Mouse (Mus musculus) left cerebral cortex, postnatal 25 days (tissue): ENCODE data around the gene Ebf4. TPM values are rescaled to one million over a fixed set of nuclear protein-coding genes. Genes with fewer than 3 reads are reported as not detected.

Experiments
- DNase-seq, 2 experiments: peaks; one replicate each; pipeline ENCODE4 v3.0.0; 2022; ENCODE audit warnings: low spot score in 2 of 2, mixed read lengths in 1 of 2
- intact Hi-C: fragments of 180-260 bp; cut with DNase I; formaldehyde crosslinking; loops from one replicate; pipeline ENCODE4 v1.15.1; 2025
- total RNA-seq, 2 experiments: library from RNA; stranded (reverse); gene quantifications; 2 replicates each; pipeline ENCODE4 v1.2.3; 2021

Gene Ebf4
- total RNA-seq, 2 experiments from 2014 or later, result 7.8 to 8.3 TPM

DNA sequence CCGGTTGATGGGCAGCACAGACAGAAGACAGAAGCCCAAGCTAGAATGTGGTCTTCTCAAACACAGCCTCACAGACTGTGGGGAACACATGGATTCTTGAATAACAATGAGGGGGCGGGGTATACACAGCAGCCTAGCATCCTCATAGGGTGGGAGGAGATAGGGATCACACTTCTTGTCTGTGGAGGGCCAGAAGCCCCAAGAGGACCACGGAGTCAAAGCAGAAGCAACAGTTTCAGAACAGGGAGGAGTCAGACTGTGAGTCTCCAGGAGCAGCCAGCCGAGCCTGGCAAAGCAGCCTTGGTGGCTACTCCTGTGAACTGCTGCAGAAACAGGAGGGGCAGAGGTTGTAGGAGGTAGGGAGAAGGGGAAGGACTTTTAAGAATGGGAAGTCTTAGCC is 1.5 kb upstream of the Ebf4 start:
- intact Hi-C loops, result loop anchor here (10.0 kb wide), 1 partner anchor 241 kb away; no protein-coding TSS in a partner anchor
- DNase-seq, result no peak

DNA sequence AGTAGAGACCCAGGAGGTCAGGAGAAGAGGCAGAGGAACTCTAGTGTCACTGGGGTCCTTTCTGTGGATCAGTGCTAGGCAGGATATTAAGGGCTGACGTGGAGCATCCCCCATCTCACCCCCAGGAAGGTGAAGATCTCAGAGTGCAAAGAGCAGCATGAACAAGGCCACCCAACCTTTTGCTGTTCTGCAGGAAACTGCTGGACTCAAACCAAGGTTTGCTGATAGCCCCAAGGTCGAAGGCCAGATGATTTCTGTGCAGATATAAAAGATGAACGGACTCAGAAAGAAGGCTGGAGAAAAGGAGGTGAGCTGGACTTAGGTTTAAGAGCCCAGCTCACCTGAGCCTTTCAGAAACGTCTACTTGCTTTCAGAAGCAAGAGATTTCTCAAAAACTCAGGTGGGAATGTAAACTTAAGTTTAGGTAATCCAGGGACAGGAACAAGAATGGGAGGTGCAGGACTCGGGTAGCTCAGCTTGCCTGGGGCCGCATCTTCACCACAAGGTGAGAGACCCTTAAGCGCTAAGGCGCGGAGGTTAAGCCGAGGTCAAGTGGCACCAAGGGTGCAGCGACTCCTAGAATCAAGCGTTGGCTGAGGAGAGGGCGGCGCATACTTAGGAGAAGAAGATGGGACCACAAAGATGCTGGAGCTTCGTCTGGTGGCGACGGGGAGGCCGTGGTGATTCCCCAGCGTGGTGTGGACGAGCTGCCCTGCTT is 592 bp upstream of the Ebf4 start:
- intact Hi-C loops, result loop anchor here (10.0 kb wide), 1 partner anchor 240 kb away; no protein-coding TSS in a partner anchor
- DNase-seq, result no peak

DNA sequence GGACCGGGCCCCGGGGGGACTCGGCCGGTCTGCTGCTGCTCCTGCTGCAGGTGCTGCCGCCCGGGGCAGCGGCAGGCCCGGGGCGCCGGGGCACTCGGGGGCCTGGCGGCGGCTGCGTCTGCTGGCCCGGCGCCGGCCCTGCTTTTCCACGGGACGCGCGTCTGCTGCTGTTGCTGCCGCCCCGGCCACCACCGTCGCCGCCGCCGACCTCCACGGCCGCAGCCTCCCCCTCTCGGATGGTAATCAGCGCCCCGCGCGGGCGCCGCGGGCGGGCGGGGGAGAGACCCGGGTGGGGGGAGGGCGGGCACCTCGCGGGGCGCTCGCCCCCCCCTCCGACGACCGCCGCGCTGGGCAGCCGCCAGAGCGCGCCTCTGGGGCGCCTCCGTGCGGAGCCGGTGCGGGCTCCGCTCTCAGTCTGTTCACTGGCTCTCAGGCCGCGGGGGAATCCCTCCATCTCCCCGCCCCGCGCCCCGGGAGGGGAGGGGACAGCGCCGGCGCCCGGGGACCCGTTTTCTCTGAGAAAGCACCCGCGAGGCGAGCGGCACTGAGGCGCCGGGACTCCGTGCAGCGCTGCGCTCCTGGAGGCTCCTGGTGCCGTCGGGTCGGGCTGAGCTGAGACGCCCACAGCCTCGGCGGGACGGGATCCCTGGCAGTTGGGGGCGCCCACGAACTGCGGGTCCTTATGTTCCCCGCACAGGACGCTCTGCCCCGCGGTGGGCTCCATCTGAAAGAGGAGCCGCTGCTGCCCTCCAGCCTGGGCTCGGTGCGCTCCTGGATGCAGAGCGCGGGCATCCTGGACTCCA is 563 bp downstream of the Ebf4 start:
- intact Hi-C loops, result loop anchor here (10.0 kb wide), 1 partner anchor 239 kb away; no protein-coding TSS in a partner anchor
- DNase-seq, result peak; percentile 54 to 55

DNA sequence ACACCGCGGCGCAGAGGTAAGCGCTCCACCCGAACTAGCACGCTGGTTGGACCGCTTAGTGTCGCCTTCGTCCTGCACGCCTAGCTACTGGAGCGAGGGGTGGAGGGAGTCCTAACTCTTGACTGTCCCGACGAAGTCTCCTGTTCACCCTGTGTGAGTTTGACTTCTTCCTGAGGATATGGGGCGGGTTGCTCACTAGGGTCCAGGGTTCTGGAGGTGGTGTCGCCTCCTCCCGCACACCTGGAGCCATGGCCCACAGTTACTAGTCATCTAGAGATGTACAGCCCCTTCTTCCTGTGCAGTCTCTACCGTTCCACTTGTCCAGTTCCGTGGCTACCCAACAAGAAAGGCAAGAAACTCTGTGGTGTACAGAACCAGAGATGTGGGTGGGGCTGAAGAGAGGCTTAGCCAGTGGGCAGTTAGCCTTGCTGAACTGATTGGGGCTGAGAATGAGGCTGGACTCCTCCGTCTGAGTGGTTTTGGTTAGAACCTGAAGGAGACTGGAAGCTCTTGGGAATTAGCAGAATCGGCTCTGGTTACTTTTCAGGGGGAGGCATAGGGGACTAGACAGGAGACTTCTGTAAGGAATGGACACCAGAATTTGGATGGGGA is 1.3 kb downstream of the Ebf4 start:
- intact Hi-C loops, result loop anchor here (10.0 kb wide), 1 partner anchor 239 kb away; no protein-coding TSS in a partner anchor
- DNase-seq, result no peak

DNA sequence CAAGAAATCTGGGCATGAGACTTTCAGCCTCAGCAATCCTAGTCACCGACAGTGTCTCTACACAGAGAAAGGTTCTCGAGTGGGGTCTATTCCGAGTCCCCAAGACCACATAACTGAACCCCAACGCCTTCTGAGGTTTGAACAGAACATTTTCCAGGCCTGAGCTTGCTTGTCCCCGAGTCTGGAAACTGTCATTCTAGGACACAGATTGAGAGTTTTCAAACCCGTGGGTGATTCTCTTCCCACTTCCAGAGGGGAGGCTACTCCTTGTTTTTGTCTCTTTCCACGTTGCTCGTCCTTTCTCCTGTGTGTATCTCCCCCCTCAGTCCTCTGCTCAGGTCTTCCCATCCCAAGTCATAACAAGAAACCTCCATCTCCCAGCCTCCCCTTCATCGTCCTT is 2.6 kb downstream of the Ebf4 start:
- intact Hi-C loops, result loop anchor here (10.0 kb wide), 1 partner anchor 237 kb away; no protein-coding TSS in a partner anchor
- no peak for DNase-seq

DNA sequence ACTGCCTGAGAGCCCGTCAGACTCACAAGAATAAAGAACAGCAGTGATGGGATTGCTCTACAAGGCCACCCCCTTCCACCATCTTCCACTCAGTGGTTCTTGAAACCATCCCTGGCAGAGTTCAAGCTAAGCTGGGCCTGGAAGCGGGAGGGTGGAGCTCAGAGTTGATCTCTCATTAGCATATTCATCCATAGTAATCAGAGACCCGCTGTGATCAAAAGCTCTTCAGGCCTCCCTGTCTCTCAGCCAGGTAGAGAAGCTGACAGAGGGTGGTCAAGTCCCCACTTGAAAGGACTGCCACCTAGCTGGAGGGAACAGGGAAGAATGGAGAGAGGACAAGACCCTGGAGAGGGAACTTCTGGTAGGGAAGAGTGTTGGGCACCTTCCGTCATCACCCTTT is 8.0 kb downstream of the Ebf4 start:
- intact Hi-C loops, result no loop called here
- DNase-seq, result no peak

DNA sequence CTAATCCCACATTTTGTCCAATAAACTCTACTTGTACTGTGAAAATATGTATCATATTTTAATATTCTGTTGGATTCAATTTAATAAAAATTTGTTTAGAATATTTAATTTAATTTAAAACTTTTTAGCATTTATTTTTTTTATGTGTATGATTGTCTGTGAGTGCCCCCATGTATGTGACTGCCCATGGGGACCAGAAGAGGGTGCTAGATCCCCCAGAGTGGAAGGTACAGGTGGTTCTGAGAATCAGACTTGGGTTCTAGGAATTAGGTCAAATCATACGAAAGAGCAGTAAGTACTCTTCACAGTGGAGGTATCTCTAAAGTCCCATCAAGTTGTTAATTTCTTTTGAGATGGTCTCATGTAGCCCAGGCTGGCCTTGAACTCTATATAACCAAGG is 32.1 kb downstream of the Ebf4 start:
- no peak for DNase-seq
- intact Hi-C loops, result no loop called here

DNA sequence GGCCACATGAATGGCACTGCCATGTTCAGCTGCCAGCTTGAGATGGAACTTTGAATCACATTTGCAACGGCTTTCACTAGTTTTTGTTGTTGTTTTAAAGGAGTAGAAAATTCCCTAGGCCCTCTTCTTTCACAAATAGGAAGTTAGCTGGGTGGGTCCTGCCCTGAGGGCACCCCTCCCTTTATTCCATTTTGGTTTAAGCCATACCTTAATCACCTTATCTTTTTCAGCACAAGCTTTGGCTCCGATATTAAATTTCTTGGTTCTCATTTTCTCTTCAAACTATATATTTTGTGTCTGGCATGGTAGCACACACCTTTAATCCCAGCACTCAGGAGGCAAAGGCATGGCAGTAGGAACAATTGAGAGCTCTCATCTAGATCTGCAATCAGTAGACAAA is 34.5 kb downstream of the Ebf4 start:
- DNase-seq, result no peak
- intact Hi-C loops, result no loop called here

DNA sequence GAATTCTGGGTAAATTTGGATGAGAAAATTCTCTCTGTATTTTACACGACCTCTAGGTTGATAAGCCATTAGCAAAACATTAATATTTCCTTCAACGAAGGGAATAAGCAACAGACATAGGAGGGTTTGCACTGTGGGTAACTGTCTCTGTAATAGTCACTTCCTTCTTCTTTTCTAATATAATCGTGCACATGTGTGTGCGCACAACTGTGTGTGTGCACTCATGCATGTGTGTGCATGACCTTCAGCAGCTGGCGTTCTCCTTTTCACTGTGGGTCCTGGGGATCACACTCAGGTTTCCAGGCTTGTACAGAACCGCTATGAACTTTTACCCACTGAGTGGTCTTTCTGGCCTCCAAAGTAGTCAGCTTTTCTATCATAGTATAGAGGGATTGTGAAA is 40.1 kb downstream of the Ebf4 start:
- no peak for DNase-seq
- intact Hi-C loops, result no loop called here

DNA sequence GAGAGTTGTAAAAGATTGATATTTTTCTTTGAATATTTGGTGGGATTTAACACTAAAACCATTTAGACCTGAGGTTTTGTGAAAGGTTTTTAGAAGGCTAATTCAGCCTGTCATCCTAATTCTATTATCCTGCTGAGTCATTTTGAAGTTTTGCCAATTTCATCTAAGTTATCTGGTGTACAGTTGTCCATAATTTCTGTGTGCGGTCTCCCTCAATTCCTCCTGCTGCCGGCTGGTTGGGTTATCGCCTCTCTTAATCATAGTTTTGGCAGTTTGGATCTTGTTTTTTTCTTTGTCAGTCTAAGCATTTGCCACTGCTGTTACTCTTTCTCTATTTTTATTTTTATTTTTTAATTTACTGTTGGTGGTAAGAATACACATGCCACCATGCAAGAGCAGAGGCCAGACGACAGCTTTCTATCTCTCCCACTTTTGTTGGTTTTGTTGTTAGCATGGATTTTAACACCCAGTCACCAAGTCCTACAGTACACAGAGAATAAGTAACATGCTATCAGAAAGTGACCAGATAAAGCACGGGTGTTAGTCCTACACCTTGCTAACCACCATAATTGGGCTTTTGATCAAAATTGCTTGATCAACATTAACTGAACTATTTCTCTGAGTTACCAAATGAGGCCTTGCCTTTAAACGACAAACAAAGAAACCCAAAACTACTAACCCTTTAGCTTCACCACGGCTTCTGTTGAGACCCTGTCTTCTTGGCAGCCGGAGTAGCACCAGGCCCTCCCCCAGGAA is 45.7 kb downstream of the Ebf4 start:
- intact Hi-C loops, result no loop called here
- DNase-seq, result no peak

DNA sequence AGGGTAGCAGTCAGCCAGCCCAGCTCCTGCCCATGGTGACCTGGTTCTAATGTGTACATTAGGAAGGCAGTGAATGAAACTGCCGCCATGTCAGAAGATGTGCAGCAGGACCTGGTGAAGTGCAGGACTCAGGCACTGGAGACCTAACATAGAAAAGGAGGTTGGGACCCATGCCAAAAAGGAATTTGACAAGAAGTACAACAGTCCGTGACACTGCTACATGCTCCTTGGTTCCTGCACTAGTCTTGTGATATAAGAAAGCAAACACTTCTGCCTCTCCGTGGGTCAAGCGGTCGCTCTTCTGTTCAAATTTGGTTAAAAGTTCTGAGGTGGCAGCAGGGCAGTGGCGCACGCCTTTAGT is 46.2 kb downstream of the Ebf4 start:
- no peak for DNase-seq
- intact Hi-C loops, result no loop called here

DNA sequence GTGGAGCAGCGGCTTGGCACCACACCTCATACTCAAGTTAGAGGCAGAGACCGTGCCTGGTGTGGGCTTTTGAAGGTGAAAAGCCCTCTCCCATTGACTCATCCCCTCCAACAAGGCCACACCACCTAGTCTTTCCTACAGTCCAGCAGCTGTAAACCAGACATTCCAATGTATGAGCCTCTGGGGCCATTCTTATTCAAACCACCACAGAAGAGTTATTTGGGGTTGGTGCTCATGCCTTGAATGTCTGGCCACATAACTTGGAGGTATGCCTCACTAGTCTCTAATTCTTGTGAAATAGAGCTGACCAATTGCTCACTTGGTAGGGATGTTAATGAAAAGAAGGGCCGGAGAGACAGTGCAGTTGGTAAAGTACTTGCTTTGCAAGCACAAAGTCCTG is 55.4 kb downstream of the Ebf4 start:
- no peak for DNase-seq
- intact Hi-C loops, result no loop called here

DNA sequence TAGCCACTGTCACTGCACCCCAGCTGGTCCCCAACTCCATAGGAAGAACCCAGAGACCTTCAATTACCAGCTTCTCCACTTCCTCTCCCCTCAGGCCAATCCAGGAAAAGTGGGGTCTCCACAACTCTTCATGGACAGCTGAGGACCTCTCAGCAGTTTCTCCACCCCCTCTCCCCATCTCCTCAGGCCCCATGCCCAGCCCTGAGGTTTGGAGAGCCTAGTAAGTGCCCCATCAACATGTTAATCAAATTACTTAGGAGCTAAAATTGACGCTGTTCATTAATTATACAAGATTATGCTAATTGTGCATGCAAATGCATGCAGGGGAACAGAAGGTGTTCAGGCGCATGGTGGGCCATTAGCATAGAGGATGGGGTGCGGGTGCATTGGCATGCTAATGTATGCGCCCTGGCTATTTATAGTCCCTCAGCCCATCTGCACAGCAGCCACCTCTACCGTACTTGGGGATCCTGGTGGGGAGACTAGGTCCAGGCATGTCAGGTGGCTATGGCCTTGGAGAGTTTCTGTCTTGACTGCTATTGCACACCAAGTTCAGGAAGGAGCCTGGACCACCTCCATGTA is 56.9 kb downstream of the Ebf4 start:
- DNase-seq, result peak in 1 of 2 experiments; percentile 38
- intact Hi-C loops, result no loop called here

DNA sequence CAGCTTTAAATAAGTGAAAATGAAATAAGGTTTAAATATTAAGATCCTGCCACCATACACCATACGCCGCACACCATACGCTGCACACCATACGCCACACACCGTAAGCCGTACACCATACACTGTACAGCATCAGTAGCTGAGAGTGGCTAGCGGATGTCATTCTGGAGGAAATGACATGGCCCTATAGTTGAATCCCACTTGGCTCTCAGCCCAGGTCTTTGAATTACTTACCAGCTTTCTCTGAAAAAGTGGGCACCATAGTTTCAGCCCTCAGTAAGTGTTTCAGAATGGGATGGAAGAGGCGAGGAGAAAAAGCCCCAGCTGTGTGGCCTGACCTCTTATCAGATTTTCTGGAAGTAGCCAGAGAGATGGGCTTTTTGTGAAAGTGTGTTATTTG is 58.4 kb downstream of the Ebf4 start:
- DNase-seq, result no peak
- intact Hi-C loops, result no loop called here

DNA sequence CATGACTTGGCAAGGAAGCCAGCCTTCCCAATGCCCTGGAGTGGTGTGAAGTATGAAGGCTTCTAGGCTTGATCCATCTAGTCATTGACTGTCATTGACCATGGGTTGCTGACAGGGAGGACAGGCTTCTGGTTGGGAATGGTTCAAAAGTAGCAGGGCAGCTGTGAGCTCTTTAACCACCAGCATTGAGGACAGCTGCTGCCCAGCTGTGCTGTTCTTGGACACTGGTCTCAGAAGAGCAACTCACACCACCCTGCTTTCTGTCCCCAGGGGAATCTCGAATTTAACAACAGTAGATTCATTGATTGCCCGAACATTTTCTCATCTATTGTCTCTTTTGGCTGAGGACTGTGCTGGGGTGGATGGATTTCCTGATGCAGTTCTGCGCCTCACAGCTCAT is 58.9 kb downstream of the Ebf4 start:
- intact Hi-C loops, result no loop called here

DNA sequence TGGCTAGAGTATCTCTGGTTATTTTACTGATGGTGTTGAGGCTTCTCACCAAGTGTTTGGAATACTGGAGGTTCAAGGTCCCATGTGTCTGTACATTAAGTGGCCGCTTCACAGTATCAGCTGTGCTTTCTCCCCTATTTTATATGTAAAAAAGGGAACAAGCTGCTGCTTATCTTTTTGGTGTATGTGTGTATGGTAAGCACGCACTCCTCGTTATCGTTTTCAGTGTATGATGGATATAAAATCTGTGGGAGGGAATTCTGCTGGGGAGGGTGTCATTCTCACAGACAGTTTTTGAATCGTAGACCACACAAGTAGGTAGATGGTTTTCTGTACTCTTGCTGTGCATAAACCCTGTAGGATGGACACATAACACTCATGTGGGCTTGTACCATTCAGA is 62.6 kb downstream of the Ebf4 start:
- DNase-seq, result no peak
- intact Hi-C loops, result no loop called here

More for the DNA sequence above, 58.9 kb downstream of the Ebf4 start:
- DNase-seq, result no peak

DNA sequence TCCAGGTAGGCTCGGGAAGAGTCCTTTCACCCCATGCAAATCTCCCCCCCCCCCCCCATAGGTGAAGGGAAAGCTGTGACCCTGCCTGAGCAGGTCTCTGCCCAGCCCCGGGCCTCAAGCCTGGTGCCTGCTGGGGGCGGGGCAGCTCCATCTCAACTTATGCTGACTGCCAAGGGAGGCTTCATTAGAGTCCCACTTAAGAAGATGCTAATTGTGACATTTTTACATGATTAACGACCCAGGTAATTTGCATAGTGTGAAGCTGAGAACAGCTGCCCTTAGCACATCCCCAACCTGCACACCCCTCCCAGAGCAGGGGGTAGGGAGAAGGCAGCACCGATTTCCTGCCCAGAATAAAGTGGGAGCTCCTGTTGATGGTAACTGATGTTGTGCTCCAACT is 63.9 kb downstream of the Ebf4 start:
- no peak for DNase-seq
- intact Hi-C loops, result no loop called here

DNA sequence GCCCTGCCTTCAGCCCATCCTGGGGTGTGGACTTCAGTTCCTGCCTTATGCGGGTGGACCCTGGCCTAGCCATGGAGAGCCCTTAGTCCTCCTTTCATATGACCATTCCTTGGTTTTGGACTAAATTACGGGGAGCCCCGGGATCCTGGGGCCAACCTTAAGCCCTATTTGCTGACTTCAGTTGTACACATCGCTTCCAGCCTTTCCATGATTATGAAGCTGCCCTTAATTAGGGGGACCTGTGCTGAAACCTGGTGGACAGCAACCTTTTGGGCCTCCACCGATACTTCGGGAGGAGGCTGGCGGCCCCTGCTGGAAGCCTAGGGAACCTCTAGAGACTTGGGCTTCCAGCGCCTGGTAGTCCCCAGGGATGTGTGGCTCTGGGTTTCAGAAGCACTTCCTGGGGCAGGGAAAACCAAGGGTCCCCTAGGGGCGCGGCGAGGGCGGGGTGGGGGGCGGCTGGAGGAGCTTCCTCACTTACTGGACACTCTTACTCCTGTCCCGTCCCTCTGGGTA is 67.6 kb downstream of the Ebf4 start:
- DNase-seq, result peak; percentile 33 to 35
- intact Hi-C loops, result loop anchor here (1.0 kb wide), 1 partner anchor 71 kb away; no protein-coding TSS in a partner anchor
